Mouse (Mus musculus): Measurements from ENCODE around the gene Afg3l1.

DNA sequence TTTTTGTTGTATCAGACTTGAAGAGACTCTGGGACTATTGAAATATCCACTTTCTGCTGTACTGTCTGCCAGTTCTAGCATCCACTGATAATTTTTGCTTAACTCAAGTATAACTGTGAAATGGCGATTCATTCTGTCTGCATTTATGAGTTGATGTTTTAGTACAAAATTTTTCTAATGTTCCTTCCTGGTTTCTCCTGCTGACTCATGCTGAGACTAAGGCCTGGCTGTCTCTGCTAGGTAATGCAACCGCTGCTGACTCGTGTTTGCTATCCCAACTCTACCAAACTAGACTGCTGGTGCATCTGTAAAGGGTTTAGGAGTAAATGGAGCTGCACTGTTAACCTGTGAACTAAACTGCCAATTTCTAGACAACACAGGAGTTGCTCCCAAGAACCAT, 10.2 kb upstream of the Afg3l1 start:
- TF ChIP-seq CTCF (IDR thresholded peaks at IDR 0.05; ENCODE audit: borderline replicate concordance, extremely low read depth, insufficient read depth, insufficient read length) (no peak), POLR2A (IDR thresholded peaks at IDR 0.05; ENCODE audit: borderline replicate concordance, extremely low read depth, insufficient read depth, insufficient read length, poor library complexity, severe bottlenecking) (no peak)

Data from brain, embryonic 14.5 days (tissue).